Mouse (Mus musculus) G1E-ER4 (cell line): Measurements from ENCODE around the gene Zfp454. TPM values are rescaled to one million over a fixed set of nuclear protein-coding genes. Genes with fewer than 3 reads are reported as not detected.

ENCODE experiments used
- GATA1 ChIP-seq: IDR thresholded peaks from one replicate; pipeline ENCODE4 v1.8.0; 2012; ENCODE audit warnings: low read length, inconsistent platforms
- polyA plus RNA-seq: library from polyadenylated mRNA; stranded (reverse); fragments of >175 nt; gene quantifications from 2 replicates; pipeline ENCODE4 v1.2.3, GENCODE M21; 2012

Zfp454 gene
- polyA plus RNA-seq, 1 experiment: not detected

DNA sequence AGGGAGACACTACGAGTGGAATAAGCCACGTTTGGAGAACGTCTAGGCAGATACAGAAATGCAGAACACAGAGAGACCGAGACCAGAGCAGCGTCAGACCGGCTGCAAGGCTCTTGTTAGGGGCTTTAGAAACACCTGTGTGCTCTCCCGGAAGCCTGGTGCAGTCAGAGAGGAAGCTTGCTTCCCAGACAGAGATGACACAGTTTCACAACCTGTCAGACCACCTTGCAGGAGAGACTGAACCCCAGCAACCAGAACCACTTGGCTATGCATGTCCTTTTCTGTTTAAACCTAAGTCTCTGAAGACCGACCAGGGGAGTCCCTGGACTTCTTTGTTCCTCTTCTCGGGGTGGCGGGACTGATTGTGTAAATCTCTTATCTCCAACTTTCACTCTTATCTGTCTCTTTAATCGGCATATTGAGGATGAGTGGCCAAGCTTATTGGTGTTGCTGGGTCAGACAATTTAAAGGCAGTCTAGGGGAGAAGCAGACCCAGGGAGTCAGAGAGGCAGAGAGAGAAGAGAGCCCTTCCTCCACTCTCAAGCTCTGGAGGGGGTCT is 37.2 kb downstream of the Zfp454 start, which contains the start of gene Grm6:
TSS of gene Grm6 (plus strand) at position 509 of the 559 bp plus-strand sequence.
- TF ChIP-seq GATA1: no peak

DNA sequence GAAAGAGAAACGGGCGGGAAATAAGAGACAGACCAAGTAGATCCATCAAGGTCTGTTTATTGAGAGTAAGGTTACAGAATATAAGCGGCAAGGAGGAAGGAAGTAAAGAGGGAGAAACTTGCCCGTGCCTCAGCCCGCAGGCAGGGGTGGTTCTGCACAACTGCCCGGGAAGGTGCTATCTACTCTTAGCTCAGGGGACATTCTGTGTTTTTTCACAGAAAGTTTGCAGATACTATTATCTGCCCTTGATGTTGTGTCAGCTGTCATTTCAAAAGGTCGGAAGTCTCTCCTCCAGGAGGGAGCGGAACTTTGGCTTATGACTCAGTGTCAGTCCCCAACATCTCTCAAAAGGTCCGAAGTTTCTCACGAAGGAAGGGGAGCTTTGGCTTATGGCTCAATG is 38.1 kb downstream of the Zfp454 start:
- no peak for TF ChIP-seq GATA1

DNA sequence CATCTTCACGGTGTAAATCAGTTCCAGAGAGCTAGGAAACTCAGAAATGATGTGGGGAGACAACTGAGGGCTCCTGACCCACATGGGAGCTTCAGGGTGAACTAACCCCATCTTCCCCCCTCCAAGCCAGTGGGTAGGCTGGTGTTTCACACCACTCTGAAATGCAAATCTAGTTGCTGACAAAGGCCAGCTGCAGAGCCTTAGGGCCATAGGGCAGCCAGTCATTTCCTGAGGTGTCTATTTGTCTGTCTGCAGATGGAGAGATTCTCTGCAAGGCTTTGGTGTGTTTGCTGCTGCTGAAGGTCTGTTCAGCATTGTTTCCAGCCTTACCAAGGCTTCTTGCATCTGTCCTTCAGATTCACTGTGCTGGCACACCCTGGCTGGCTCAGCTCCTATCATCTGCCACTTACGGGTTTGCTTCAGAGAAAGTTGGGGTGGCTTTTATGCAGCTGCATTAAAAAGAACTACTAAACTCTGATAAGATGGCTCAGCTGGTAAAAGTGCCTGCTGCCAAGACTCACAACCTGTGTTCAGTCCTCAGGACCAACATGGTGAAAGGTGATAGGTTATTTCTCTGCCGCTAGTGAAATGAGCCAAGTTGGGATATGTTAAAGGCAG is 38.8 kb downstream of the Zfp454 start:
- TF ChIP-seq GATA1: no peak

DNA sequence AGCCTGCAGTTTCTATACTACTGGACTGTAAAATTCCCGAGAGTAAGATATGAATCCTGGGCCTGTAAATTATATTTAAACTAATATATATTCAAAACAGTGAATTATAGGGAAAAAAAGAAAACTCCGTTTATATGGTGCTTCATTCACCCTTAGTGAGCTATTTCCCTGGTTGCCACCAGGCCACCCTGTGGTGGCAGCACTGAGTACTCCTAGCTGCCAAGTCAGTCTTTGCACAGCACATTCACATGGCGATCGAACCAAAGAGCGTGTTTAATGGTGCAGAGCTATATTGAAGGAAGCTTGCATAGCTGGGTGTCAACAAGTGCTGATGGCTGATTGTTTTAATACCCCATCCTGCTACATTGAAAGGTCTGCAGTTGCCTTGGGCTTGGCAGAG is 40.4 kb downstream of the Zfp454 start:
- no peak for TF ChIP-seq GATA1

DNA sequence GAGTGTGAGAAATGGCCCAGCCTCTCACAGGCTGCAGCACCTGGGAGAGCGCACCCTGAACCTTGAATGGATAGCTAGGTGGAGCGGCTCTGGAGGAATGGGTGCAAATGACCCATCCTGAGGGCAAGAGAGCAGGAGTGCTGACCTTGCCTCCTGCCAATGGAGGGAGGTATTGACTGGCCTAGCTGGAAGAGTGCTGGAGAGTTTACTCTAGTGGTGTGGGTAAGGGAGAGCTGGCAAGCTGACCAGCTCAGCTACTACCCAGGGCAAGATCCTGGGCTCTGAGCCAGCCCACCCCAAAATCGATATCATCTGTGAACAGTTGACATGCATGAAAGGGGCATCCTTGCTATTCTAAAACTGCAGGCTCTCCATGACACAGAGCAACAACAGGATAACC is 41.5 kb downstream of the Zfp454 start:
- TF ChIP-seq GATA1: no peak

DNA sequence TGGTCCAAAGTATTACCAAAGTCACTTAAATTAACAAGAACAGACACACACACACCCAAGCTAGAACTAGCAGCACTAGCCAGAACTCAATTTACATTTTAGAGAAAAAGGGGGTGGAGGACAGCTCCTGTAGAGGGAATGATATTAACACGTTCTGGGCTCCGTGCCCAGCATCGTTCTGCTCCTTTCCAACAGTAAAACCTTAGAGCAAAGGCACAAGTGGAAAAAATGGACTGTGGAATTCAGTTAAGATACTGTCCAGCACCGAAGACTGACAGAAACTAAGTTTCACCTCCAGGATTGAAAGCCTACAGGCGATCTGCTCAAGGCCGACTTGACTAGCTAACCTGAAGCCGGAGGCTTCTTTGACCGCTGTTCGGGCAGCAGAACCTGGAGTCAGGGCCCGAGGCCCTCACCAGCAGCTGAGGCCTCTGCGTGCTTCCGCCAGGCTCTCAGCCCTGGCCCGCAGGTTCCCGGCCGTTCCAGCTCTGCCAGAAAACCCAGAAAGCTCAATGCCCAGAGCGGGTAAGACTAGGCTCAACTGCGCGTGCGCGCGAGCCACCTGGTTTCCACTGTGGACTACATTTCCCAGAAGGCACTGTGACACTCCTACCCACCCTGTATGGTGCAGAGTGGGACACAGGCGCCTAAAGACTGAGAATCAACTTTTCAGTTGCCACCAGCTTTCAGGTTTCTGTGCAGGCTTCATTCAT is 46.3 kb downstream of the Zfp454 start, which contains the start of gene Zfp879:
TSS of gene Zfp879 (minus strand) at position 530 of the 713 bp plus-strand sequence.
- TF ChIP-seq GATA1: no peak

DNA sequence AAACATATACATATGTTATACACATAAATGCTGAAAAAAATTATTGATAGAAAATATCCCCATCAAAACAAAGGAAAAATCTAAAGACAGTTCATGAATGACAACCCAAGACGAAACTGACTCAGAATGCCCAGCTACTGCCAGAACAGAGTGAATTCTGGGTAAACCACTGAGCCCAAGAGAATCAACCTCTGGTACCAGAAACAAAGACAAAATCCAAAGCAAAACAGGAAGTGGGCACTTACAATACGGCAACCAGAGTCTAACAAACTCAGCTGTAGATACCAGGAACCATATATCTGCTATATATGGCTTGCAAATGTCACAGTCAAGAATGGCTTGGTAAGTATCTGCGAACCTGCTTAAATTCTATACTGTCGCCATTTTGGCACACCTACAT is 51.7 kb downstream of the Zfp454 start:
- TF ChIP-seq GATA1: no peak

DNA sequence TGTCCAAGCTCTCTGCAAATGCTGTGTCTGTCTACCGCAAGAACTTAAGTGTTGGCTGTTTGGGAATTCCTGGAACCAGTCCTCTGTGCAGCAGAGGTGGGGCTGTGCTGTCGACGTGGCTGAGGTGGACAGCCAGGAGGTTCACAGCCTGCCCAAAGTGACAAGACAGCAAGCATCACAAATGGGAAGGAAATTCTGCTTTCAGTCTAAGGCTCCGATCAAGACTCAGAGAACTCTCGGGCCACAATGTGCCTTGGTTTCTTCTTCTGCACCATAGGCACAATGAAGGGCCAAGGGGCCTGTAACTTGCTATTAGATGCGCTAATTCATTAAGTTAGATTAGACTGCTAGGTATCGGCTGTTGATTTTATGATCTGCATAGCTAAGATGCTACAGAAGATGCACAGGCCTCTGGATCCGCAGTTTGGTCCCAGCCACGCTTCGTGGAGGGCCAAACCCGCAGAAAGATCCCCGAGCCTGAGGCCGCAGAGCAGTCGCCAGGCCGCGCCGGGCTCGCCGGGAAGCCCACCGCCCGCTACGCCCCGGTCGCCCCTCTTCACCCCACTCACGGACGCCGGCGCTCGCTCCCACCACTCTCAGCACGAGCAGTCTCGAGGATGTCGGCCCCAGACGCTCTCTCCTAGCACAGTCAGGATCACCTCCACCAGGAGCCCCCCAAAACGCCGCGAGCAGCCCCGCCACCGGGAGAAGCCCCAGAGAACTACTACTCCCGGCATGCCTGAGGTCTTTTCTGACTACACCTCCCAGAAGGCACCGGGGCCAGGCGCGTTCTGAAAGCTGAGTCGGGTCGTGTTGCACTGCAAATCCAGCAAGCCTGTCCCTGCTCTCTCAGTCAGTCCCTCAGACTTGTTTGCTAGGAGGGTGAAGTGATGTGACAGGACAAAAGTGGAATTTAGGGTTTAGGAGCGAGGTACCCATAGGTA is 60.2 kb downstream of the Zfp454 start, which contains the start of gene Zfp354c:
TSS of gene Zfp354c (minus strand) at position 715 of the 944 bp plus-strand sequence.
- no peak for TF ChIP-seq GATA1

DNA sequence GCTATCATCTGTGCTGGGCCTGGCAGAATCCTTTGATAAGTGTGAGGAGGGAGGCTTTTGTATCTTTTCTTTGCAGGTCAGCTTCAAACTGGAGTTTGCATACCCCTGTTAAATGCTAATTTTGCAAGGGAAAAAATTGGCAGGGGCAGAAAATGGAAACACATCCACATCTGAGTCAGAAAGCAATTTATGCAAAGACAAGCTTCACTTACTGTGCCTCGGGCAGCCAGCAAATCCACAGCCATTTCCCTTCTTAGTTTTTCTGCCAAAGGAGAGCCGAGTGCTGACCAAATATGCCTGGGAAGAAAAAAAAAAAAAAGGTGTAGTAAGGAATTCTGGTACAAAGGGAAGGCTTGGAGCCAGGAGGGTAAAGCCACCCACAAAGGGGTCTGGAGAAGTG is 61.2 kb downstream of the Zfp454 start:
- TF ChIP-seq GATA1: no peak

Other genes starting within 250 kb of the Zfp454 start
- not detected in 2 replicates for gene Zfp354c, start 59.9 kb downstream of the Zfp454 start, polyA plus RNA-seq
- gene Zfp879, start 46.1 kb downstream of the Zfp454 start, polyA plus RNA-seq: not detected in 2 replicates
- not detected in 2 replicates for gene Grm6, start 37.0 kb downstream of the Zfp454 start, polyA plus RNA-seq
- gene Zfp2, start 28.5 kb upstream of the Zfp454 start, polyA plus RNA-seq: not detected in 2 replicates
- gene Zfp354b, start 44.0 kb upstream of the Zfp454 start, polyA plus RNA-seq: not detected in 2 replicates
- gene 4933414I15Rik, start 56.1 kb upstream of the Zfp454 start, polyA plus RNA-seq: not detected in 2 replicates
- not detected in 2 replicates for gene Prop1, start 66.1 kb upstream of the Zfp454 start, polyA plus RNA-seq
- gene Olfr1378, start 78.9 kb upstream of the Zfp454 start, polyA plus RNA-seq: not detected in 2 replicates
- gene Olfr1377, start 94.3 kb upstream of the Zfp454 start, polyA plus RNA-seq: not detected in 2 replicates
- gene Olfr51, start 115.9 kb upstream of the Zfp454 start, polyA plus RNA-seq: not detected in 2 replicates
- gene Olfr54, start 126.6 kb upstream of the Zfp454 start, polyA plus RNA-seq: not detected in 2 replicates
- not detected in 2 replicates for gene Olfr1375, start 160.5 kb upstream of the Zfp454 start, polyA plus RNA-seq
- gene Zfp354a, start 171.6 kb upstream of the Zfp454 start, polyA plus RNA-seq: not detected in 2 replicates